Mouse (Mus musculus): Measurements from ENCODE around the gene Uggt2. TPM values are rescaled to one million over a fixed set of nuclear protein-coding genes. Genes with fewer than 3 reads are reported as not detected.

Gene Uggt2
- 1 to 10 TPM; 7.1 to 7.5 TPM for total RNA-seq (2021)
- long read RNA-seq, experiment 1, partial matches to known transcripts, result 0 of 2 reads
- long read RNA-seq, experiment 1, other reads (novel, unspliced or antisense), result 0 of 2 reads
- long read RNA-seq, experiment 2, full-length matches to known transcripts, result 1 of 6 reads
- long read RNA-seq, experiment 2, partial matches to known transcripts, result 1 of 6 reads
- long read RNA-seq, experiment 2, other reads (novel, unspliced or antisense), result 4 of 6 reads

GRCm38 (mm10) chr14:119098851-119099569 is at the start of gene Uggt2:
Gene Uggt2, minus strand, starts transcription at chr14:119099430.
- peak; percentile 68 for TF ChIP-seq CTCF (IDR thresholded peaks at IDR 0.05)
- peak; percentile 89 for DNase-seq
- intact Hi-C loops (cut with DNase I), result no loop called here
- peak within 1 kb of the TSS; percentile 93 for H3K4me3 ChIP-seq
- H3K27ac ChIP-seq, result peak within 1 kb of the TSS; percentile 64

- no peak overlapping the region for H3K27ac ChIP-seq
- no peak for DNase-seq
- intact Hi-C loops (cut with DNase I), result no loop called here
- H3K4me3 ChIP-seq, result no peak overlapping the region; the same call in 1 of the 2 replicates
- no peak for TF ChIP-seq CTCF (IDR thresholded peaks at IDR 0.05)
These were observed 40.2 kb upstream of the Uggt2 start for GRCm38 (mm10) chr14:119139381-119139950.

- TF ChIP-seq CTCF (IDR thresholded peaks at IDR 0.05), result no peak
- peak; percentile 22 for DNase-seq
- H3K4me3 ChIP-seq, result peak overlapping the region; percentile 73
- no peak overlapping the region for H3K27ac ChIP-seq
- intact Hi-C loops (cut with DNase I), result no loop called here
These were observed 39.5 kb upstream of the Uggt2 start for GRCm38 (mm10) chr14:119138786-119139100.

GRCm38 (mm10) chr14:119137906-119138785 is 38.9 kb upstream of the Uggt2 start, which contains the start of gene Hs6st3:
Gene Hs6st3, plus strand, starts transcription at chr14:119138341.
- intact Hi-C loops (cut with DNase I), result no loop called here
- DNase-seq, result peak; percentile 28
- no peak within 1 kb of the TSS for H3K27ac ChIP-seq
- H3K4me3 ChIP-seq, result peak within 1 kb of the TSS; percentile 73
- no peak for TF ChIP-seq CTCF (IDR thresholded peaks at IDR 0.05)

- H3K27ac ChIP-seq, result no peak overlapping the region
- DNase-seq, result peak; percentile 61
- peak overlapping the region; percentile 73 for H3K4me3 ChIP-seq
- peak; percentile 31; the same call in 1 of the 2 replicates for TF ChIP-seq CTCF (IDR thresholded peaks at IDR 0.05)
- intact Hi-C loops (cut with DNase I), result no loop called here
These were observed 38.3 kb upstream of the Uggt2 start for GRCm38 (mm10) chr14:119137512-119137905.

GRCm38 (mm10) chr14:119127330-119127729 is 28.1 kb upstream of the Uggt2 start:
- intact Hi-C loops (cut with DNase I), result no loop called here
- no peak overlapping the region for H3K27ac ChIP-seq
- TF ChIP-seq CTCF (IDR thresholded peaks at IDR 0.05), result no peak
- no peak for DNase-seq
- H3K4me3 ChIP-seq, result no peak overlapping the region

- no peak for DNase-seq
- H3K27ac ChIP-seq, result no peak overlapping the region
- H3K4me3 ChIP-seq, result no peak overlapping the region
- TF ChIP-seq CTCF (IDR thresholded peaks at IDR 0.05), result no peak
- intact Hi-C loops (cut with DNase I), result no loop called here
These were observed 26.6 kb upstream of the Uggt2 start for GRCm38 (mm10) chr14:119125840-119126239.

- no peak overlapping the region for H3K27ac ChIP-seq
- DNase-seq, result no peak
- intact Hi-C loops (cut with DNase I), result no loop called here
- H3K4me3 ChIP-seq, result peak overlapping the region; percentile 48
- TF ChIP-seq CTCF (IDR thresholded peaks at IDR 0.05), result peak; percentile 33; the same call in 1 of the 2 replicates
These were observed 24.8 kb upstream of the Uggt2 start for GRCm38 (mm10) chr14:119124061-119124460.

- intact Hi-C loops (cut with DNase I), result no loop called here
- TF ChIP-seq CTCF (IDR thresholded peaks at IDR 0.05), result no peak
- Histone ChIP-seq H3K4me3 (peak overlapping the region; percentile 48), H3K27ac (no peak overlapping the region)
- DNase-seq, result no peak
These were observed 24.4 kb upstream of the Uggt2 start for GRCm38 (mm10) chr14:119123582-119123981.

GRCm38 (mm10) chr14:119112558-119112957 is 13.3 kb upstream of the Uggt2 start:
- no peak for TF ChIP-seq CTCF (IDR thresholded peaks at IDR 0.05)
- no peak overlapping the region for H3K4me3 ChIP-seq
- intact Hi-C loops (cut with DNase I), result no loop called here
- DNase-seq, result no peak
- H3K27ac ChIP-seq, result no peak overlapping the region

- intact Hi-C loops (cut with DNase I), result no loop called here
- Histone ChIP-seq H3K27ac (no peak overlapping the region), H3K4me3 (no peak overlapping the region)
- peak; percentile 2; the same call in 1 of the 2 replicates for TF ChIP-seq CTCF (IDR thresholded peaks at IDR 0.05)
- DNase-seq, result no peak
These were observed 10.6 kb upstream of the Uggt2 start for GRCm38 (mm10) chr14:119109776-119110218.

- DNase-seq, result no peak
- no peak overlapping the region for H3K27ac ChIP-seq
- TF ChIP-seq CTCF (IDR thresholded peaks at IDR 0.05), result no peak
- H3K4me3 ChIP-seq, result no peak overlapping the region
- intact Hi-C loops (cut with DNase I), result no loop called here
These were observed 9.6 kb upstream of the Uggt2 start for GRCm38 (mm10) chr14:119108776-119109301.
